Mouse (Mus musculus) heart, adult 10 weeks (tissue): ENCODE data around the gene Mrpl27. TPM values are rescaled to one million over a fixed set of nuclear protein-coding genes. Genes with fewer than 3 reads are reported as not detected.

Source experiments
- polyA plus RNA-seq: library from polyadenylated mRNA; stranded (reverse); fragments of 350-450 nt; fragmentation: Illumina TruSeq; extraction: RNeasy Lipid Tissue Mini Kit (QIAGEN cat#74804); gene quantifications from one replicate; pipeline ENCODE4 v1.2.3, GENCODE M21; 2014; ENCODE audit warnings: low read depth, low replicate concordance

The Mrpl27 gene
- 77.7 TPM for polyA plus RNA-seq

GRCm38 (mm10) chr11:94653663-94654436, at the start of gene Mrpl27, which contains the start of gene Eme1:
Mrpl27 (plus strand) TSS chr11:94653767.
Eme1 (minus strand) TSS chr11:94653964.

DNA sequence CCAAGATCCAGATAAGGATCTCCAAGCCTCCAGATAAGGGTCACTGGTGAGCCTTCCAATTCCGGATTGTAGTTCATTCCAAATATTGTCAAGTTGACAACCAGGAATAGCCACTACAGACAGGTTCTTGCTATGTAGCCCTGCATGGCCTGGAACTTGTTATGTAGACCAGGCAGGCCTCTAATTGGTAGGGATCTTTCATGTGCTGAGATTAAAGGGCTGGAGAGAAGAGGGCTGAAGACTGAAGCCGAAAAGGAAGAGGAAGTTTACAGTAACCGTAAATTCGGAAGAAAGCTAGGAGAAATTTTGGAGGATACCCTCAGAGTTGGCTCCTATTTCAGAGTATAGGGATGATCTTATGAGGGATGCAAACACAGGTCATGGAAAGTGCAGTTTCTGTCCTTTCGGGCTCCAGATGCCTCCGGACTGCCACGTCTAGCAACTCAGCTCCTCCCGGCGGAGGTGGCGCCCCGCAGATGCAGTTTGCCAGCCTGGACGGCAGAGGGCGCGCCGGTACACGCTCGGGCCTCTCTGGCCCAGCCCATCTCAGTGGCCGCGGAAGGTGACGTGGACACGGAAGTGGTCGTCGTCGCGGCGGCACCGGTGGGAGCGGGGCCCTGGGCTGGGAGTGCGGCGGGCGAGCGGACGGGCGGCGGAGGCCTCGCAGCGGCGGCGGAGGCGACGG, 24.2 kb upstream of the Mrpl27 start, which contains the start of gene Lrrc59:
Gene Lrrc59 (plus strand): TSS at position 569 of the 685 bp plus-strand sequence.

GRCm38 (mm10) chr11:94676754-94677606, 23.4 kb downstream of the Mrpl27 start, which contains the start of gene Xylt2:
Xylt2 (minus strand) TSS chr11:94677515.

DNA sequence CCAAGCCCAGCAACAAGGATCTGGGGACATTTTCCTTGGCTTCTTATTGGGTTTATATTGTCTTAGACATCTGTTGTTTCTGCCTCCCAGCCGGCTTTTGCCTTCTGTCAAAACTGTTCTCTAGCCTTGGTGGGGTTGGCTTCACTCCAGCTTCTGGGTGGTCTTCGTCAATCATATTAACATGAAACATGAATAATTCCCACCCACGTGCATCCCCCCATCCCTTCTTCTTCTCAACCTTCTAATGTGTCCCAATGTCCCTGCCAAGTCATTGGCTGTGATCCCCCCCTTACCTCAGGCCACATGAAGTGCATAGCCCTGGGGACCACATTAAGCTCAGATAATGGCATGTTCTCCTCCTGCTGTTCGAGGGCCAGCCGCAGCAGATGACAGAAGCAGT, 50.9 kb downstream of the Mrpl27 start, which contains the start of gene Gm11541:
Gene Gm11541 (minus strand): TSS at position 28 of the 400 bp plus-strand sequence.

Other genes starting within 250 kb of the Mrpl27 start
- gene Cacna1g, start 179.6 kb upstream of the Mrpl27 start, polyA plus RNA-seq = 28.5 TPM
- 0.21 TPM for gene Spata20, start 167.6 kb upstream of the Mrpl27 start, polyA plus RNA-seq
- gene Epn3, start 153.8 kb upstream of the Mrpl27 start, polyA plus RNA-seq = 22.0 TPM
- gene Mycbpap, start 132.0 kb upstream of the Mrpl27 start, polyA plus RNA-seq = 0.42 TPM
- gene Rsad1, start 104.5 kb upstream of the Mrpl27 start, polyA plus RNA-seq = 8.5 TPM
- 3.3 TPM for gene Chad, start 88.7 kb upstream of the Mrpl27 start, polyA plus RNA-seq
- gene Acsf2, start 51.9 kb upstream of the Mrpl27 start, polyA plus RNA-seq = 24.4 TPM
- gene Lrrc59, start 24.0 kb upstream of the Mrpl27 start, polyA plus RNA-seq = 32.7 TPM
- gene Eme1, start 197 bp downstream of the Mrpl27 start, polyA plus RNA-seq = not detected
- 8.4 TPM for gene Xylt2, start 23.7 kb downstream of the Mrpl27 start, polyA plus RNA-seq
- not detected for gene Gm11541, start 50.7 kb downstream of the Mrpl27 start, polyA plus RNA-seq
- gene Cdc34b, start 88.0 kb downstream of the Mrpl27 start, polyA plus RNA-seq = not detected
- not detected for gene Tmem92, start 128.9 kb downstream of the Mrpl27 start, polyA plus RNA-seq